Mouse (Mus musculus) megakaryocyte, adult 5-6 weeks (primary cell): ENCODE measurements at regions not wholly inside any gene's neighbourhood (a gene's known extent, or its start where the extent isn't known, plus 50 kb on each side); places are given as distances from the start of the nearest gene placed in this dataset.
"Not testable (repeated sequence)": the region's sequence is repeated elsewhere in the genome, so short reads cannot be mapped to it uniquely, and the experiment has no call there.

ENCODE experiments used
- ATAC-seq: 2 replicates; pipeline ENCODE4 v1.8.0; 2016; ENCODE audit warnings: mild to moderate bottlenecking, inconsistent platforms; ENCODE audit not compliant: poor library complexity, severe bottlenecking

- no peak for ATAC-seq
Observed at GRCm38 (mm10) chr6:22716864-22717557, 158.3 kb upstream of the Ptprz1 start.

GRCm38 (mm10) chr6:22716144-22716856, 159.0 kb upstream of the Ptprz1 start:
- ATAC-seq = no peak

GRCm38 (mm10) chr6:22698187-22698586, 177.1 kb upstream of the Ptprz1 start:
- ATAC-seq = no peak

- no peak for ATAC-seq
Observed at GRCm38 (mm10) chr6:22688678-22689126, 186.6 kb upstream of the Ptprz1 start.

- ATAC-seq = no peak
Observed at GRCm38 (mm10) chr6:22674586-22674929, 200.7 kb upstream of the Ptprz1 start.

- ATAC-seq = no peak
Observed at GRCm38 (mm10) chr6:22673919-22674585, 201.2 kb upstream of the Ptprz1 start.

- ATAC-seq = no peak
Observed at GRCm38 (mm10) chr6:22671524-22671923, 203.8 kb upstream of the Ptprz1 start.

GRCm38 (mm10) chr6:22668190-22668975, 206.9 kb upstream of the Ptprz1 start:
- no peak for ATAC-seq

GRCm38 (mm10) chr6:22657401-22657800, 217.9 kb upstream of the Ptprz1 start:
- ATAC-seq = not testable (repeated sequence)

GRCm38 (mm10) chr6:22640100-22640499, 235.2 kb upstream of the Ptprz1 start:
- ATAC-seq = no peak

- no peak for ATAC-seq
Observed at GRCm38 (mm10) chr6:22635141-22635540, 240.2 kb upstream of the Ptprz1 start.

GRCm38 (mm10) chr6:22634740-22635139, 240.6 kb upstream of the Ptprz1 start:
- no peak for ATAC-seq

GRCm38 (mm10) chr6:22591592-22591991, 235.5 kb upstream of the Fam3c start:
- no peak for ATAC-seq

GRCm38 (mm10) chr6:22584851-22585250, 228.8 kb upstream of the Fam3c start:
- no peak for ATAC-seq

- no peak for ATAC-seq
Observed at GRCm38 (mm10) chr6:22572925-22573324, 216.9 kb upstream of the Fam3c start.

GRCm38 (mm10) chr6:22567891-22568290, 211.8 kb upstream of the Fam3c start:
- no peak for ATAC-seq

GRCm38 (mm10) chr6:22548296-22549245, 192.5 kb upstream of the Fam3c start:
- ATAC-seq = no peak

GRCm38 (mm10) chr6:22541603-22542002, 185.6 kb upstream of the Fam3c start:
- ATAC-seq = no peak

GRCm38 (mm10) chr6:22538254-22538653, 182.2 kb upstream of the Fam3c start:
- no peak for ATAC-seq

- ATAC-seq = no peak
Observed at GRCm38 (mm10) chr6:22524384-22524783, 168.3 kb upstream of the Fam3c start.
